Mouse (Mus musculus) MEL (cell line): ENCODE data around the gene Tdrkh.

Source experiments
- CTCF ChIP-seq, 3 experiments: IDR thresholded peaks in 2 of 3; conservative IDR thresholded peaks in 1 of 3; 2 replicates each; pipeline ENCODE4 v1.5.1; 2011 to 2012; ENCODE audit warnings: low read length in 3 of 3, low read depth in 2 of 3, mild to moderate bottlenecking in 2 of 3, improper control_type of control experiment in 1 of 3, inconsistent platforms in 1 of 3, mixed read lengths in 1 of 3, moderate library complexity in 1 of 3; ENCODE audit not compliant: control insufficient read depth in 1 of 3, insufficient read depth in 1 of 3, poor library complexity in 1 of 3, severe bottlenecking in 1 of 3
- NELFE ChIP-seq: IDR thresholded peaks from 2 replicates; pipeline ENCODE4 v1.6.1; 2011; ENCODE audit warnings: low read depth, low read length, improper control_type of control experiment

DNA sequence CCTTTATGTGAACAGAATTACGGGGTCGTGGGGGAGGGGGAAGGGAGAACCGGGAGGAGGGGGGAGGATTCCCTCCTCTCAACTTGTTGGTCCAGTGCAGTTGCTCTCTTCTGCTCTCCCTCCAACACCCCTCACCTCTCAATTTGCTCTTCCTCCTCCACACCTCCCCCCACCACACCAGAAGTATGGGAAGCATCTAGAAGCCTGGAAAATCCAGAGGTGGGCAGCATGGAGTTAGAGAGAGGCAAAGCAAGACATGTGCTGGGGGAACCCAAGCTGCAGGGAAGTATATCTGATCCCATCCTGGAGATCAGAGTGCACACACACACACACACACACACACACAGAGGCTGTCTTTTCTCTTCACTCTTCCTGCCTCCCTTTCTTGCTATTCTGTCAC lies 41.0 kb upstream of the Tdrkh start:
- TF ChIP-seq CTCF (IDR thresholded peaks at IDR 0.05 in 2 of 3, conservative IDR thresholded peaks at IDR 0.05 in 1 of 3; ENCODE audit: control insufficient read depth in 1 of 3, insufficient read depth in 1 of 3, low read depth in 2 of 3, low read length in 3 of 3, poor library complexity in 1 of 3, severe bottlenecking in 1 of 3) (no peak), NELFE (no peak)
